Mouse (Mus musculus): ENCODE results near the gene Hhex. TPM values are rescaled to one million over a fixed set of nuclear protein-coding genes. Genes with fewer than 3 reads are reported as not detected.

The Hhex gene
- total RNA-seq, 4 experiments from 2014 or later = 23.6 to 283 (median 97.2) TPM

GRCm38 (mm10) chr19:37455528-37455927 lies 20.9 kb downstream of the Hhex start:
- DNase-seq = no peak

GRCm38 (mm10) chr19:37455961-37456360 lies 21.4 kb downstream of the Hhex start:
- DNase-seq = no peak

- DNase-seq = no peak
These were observed 23.4 kb downstream of the Hhex start for GRCm38 (mm10) chr19:37458013-37458412.

- no peak for DNase-seq
These were observed 31.8 kb downstream of the Hhex start for GRCm38 (mm10) chr19:37466403-37466802.

GRCm38 (mm10) chr19:37466978-37467377 lies 32.4 kb downstream of the Hhex start:
- DNase-seq = no peak

GRCm38 (mm10) chr19:37468841-37469566 lies 34.4 kb downstream of the Hhex start:
- no peak for DNase-seq

GRCm38 (mm10) chr19:37471680-37472079 lies 37.1 kb downstream of the Hhex start:
- no peak for DNase-seq

- no peak for DNase-seq
These were observed 38.0 kb downstream of the Hhex start for GRCm38 (mm10) chr19:37472589-37472988.

GRCm38 (mm10) chr19:37481704-37482103 lies 47.1 kb downstream of the Hhex start:
- DNase-seq = no peak

- DNase-seq = no peak
These were observed 48.1 kb downstream of the Hhex start for GRCm38 (mm10) chr19:37482556-37483187.

GRCm38 (mm10) chr19:37484787-37485186 lies 50.2 kb downstream of the Hhex start:
- no peak for DNase-seq

- no peak for DNase-seq
These were observed 52.2 kb downstream of the Hhex start for GRCm38 (mm10) chr19:37486801-37487200.

- no peak for DNase-seq
These were observed 53.3 kb downstream of the Hhex start for GRCm38 (mm10) chr19:37487811-37488475.

- DNase-seq = no peak
These were observed 54.1 kb downstream of the Hhex start for GRCm38 (mm10) chr19:37488608-37489262.

Other genes starting within 250 kb of the Hhex start
- gene March5, start 227.3 kb upstream of the Hhex start, total RNA-seq (2022) = 100 to 1,000 TPM in 1 of 4 experiments, 10 to 100 TPM in 3; 78.1 to 100 (median 96.2) TPM
- gene Cpeb3, start 226.2 kb upstream of the Hhex start, total RNA-seq (2022) = 10 to 100 TPM; 20.4 to 29.9 (median 26.0) TPM
- gene Ide, start 97.0 kb upstream of the Hhex start, total RNA-seq (2022) = 100 to 1,000 TPM in 1 of 4 experiments, 10 to 100 TPM in 3; 81.5 to 153 (median 83.3) TPM
- gene Kif11, start 58.4 kb upstream of the Hhex start, total RNA-seq (2022) = 1 to 10 TPM in 3 of 4 experiments, under 1 TPM in 1; 0.99 to 1.3 (median 1.1) TPM
- gene Exoc6, start 115.6 kb downstream of the Hhex start, total RNA-seq (2022) = 10 to 100 TPM; 18.7 to 26.7 (median 22.0) TPM

All from adrenal gland, adult 8-10 months (tissue).